Mouse (Mus musculus): ENCODE results near the gene Hes7. TPM values are rescaled to one million over a fixed set of nuclear protein-coding genes. Genes with fewer than 3 reads are reported as not detected.

Hes7 gene
- total and polyA plus RNA-seq, 2 experiments from 2014 or later: 1.3 to 1.6 TPM

DNA sequence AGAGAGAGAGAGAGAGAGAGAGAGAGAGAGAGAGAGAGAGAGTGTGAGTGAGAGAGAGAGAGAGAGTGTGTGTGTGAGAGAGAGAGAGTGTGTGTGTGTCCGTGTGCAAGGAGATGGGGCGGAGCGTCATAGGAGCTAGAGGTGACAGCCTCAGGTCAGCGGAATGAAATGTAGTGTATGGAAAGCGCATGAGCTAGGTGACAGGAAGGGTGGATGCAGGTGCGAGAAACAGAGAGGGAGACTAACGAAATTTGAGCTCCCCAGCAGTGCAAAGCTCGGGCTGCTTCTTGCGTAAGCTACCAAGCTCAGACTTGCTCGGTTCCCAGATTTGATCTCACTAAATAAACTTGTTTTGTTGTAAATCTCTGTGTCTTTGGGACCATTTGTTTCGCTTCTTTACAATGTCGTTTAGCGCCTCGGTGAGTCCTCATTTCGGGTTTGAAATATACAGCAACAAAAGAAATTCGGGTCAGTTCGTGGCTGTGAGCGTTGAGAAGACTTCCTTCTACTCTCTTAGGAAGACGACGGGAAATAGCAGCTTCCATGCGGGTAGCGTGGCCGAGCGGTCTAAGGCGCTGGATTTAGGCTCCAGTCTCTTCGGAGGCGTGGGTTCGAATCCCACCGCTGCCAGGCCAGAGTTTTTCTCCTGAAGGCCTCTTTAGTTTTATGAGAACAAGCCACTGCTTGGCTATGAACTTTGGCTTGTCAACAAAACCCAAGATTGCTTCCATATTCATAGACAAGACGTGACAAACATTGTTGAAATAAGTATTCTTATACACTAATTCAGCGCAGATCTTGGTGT is 3.7 kb downstream of the Hes7 start:
- Histone ChIP-seq H3K4me2 (ENCODE audit: low read depth) (peak overlapping the region; percentile 96), H3K4me3 (ENCODE audit: low read depth, low read length) (peak overlapping the region; percentile 85), H3K36me3 (ENCODE audit: insufficient read depth) (no peaks in the 10 kb centered on the region), H3K27me3 (ENCODE audit: insufficient read depth, low read length) (no peaks in the 10 kb centered on the region), H3K9me3 (ENCODE audit: low read length) (no peaks in the 10 kb centered on the region), H3K4me1 (ENCODE audit: insufficient read depth) (peaks cover 17% of the 10 kb centered on the region), H3K9ac (peak overlapping the region; percentile 63), H3K27ac (ENCODE audit: low read depth, low read length) (peak overlapping the region; percentile 88)
- under 1% methylated on average over 31 of the region's 31 CpGs for WGBS
- DNase-seq (peak; percentile 97), ATAC-seq (peak; percentile 64)
- TF ChIP-seq CTCF (IDR thresholded peaks at IDR 0.05; ENCODE audit: low read depth): no peak

DNA sequence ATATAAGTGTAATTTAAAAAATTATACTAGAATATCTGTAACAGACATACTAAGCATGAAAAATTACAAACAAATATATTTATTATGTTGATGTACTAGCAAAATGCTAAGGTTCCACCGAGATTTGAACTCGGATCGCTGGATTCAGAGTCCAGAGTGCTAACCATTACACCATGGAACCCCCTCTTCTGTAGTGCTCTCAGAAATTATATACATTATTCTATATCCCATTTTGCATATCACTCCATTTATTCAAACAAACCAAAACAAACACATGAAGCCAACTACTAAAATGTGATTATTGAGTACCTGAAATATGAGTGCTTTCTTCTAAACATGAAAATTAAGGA is 4.3 kb downstream of the Hes7 start:
- H3K36me3 ChIP-seq (ENCODE audit: insufficient read depth): no peaks in the 10 kb centered on the region
- ATAC-seq (peak; percentile 47; the same call in 1 of the 2 replicates), DNase-seq (peak; percentile 89)
- no peaks in the 10 kb centered on the region for H3K9me3 ChIP-seq (ENCODE audit: low read length)
- TF ChIP-seq CTCF (IDR thresholded peaks at IDR 0.05; ENCODE audit: low read depth): no peak
- peak overlapping the region; percentile 96 for H3K4me2 ChIP-seq (ENCODE audit: low read depth)
- H3K4me3 ChIP-seq (ENCODE audit: low read depth, low read length): peak overlapping the region; percentile 85
- H3K9ac ChIP-seq: no peak overlapping the region
- no peaks in the 10 kb centered on the region for H3K27me3 ChIP-seq (ENCODE audit: insufficient read depth, low read length)
- peaks cover 13% of the 10 kb centered on the region for H3K4me1 ChIP-seq (ENCODE audit: insufficient read depth)
- WGBS: under 1% methylated on average over 3 of the region's 3 CpGs
- H3K27ac ChIP-seq (ENCODE audit: low read depth, low read length): peak overlapping the region; percentile 88; the same call in 1 of the 2 replicates

DNA sequence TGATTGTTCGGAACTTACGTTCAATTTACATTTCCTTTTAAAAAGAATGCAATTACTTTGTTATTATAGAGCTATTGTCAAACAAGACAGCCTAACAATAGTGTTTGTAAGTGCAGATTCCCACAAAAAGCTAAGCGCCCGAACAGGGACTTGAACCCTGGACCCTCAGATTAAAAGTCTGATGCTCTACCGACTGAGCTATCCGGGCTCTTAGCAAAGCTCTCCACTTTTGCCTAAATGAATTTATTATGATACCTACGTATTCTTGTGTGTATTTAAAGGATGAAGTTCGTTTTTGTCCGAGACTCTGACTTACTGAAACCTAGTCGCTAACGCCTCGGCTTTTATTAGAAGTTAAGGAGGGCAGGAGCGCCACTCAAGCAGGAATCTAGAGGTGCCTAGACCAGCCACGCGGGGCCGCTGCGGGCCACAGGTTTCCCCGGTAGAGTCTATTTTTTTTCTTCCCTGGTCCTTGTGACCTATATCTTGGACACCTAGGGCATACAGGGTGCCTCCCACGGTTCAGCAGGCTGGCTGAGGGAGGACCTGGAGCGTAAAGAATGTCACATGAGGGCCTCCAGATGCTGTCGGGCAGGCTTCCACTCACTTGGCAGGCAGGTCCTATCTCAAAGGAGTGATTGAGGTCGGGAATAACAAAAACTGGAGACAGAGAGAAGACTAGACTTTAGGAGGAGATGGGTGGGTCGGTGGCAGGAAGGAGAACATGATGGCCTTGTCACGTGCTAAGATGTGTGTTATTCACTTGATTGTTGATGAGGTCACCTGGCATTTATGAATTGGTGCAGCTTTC is 5.0 kb downstream of the Hes7 start:
- no peaks in the 10 kb centered on the region for H3K27me3 ChIP-seq (ENCODE audit: insufficient read depth, low read length)
- peak overlapping the region; percentile 85 for H3K27ac ChIP-seq (ENCODE audit: low read depth, low read length)
- DNase-seq (peak; percentile 95), ATAC-seq (peak; percentile 50)
- WGBS: 1% methylated on average over 24 of the region's 24 CpGs
- no peaks in the 10 kb centered on the region for H3K9me3 ChIP-seq (ENCODE audit: low read length)
- peak overlapping the region; percentile 56 for H3K4me3 ChIP-seq (ENCODE audit: low read depth, low read length)
- peak overlapping the region; percentile 62 for H3K4me2 ChIP-seq (ENCODE audit: low read depth)
- peak; percentile 55 for TF ChIP-seq CTCF (IDR thresholded peaks at IDR 0.05; ENCODE audit: low read depth)
- peaks cover 8% of the 10 kb centered on the region for H3K4me1 ChIP-seq (ENCODE audit: insufficient read depth)
- no peaks in the 10 kb centered on the region for H3K36me3 ChIP-seq (ENCODE audit: insufficient read depth)
- H3K9ac ChIP-seq: peak overlapping the region; percentile 59

DNA sequence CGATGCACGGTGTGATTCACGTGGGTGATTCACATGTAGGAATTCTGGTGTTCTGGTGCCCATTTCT is 5.5 kb downstream of the Hes7 start, which contains the start of gene Aloxe3:
TSS of gene Aloxe3 (plus strand) at position 45 of the 67 bp plus-strand sequence.
- Histone ChIP-seq H3K27me3 (ENCODE audit: insufficient read depth, low read length) (no peaks in the 10 kb centered on the region), H3K4me3 (ENCODE audit: low read depth, low read length) (peak within 1 kb of the TSS; percentile 56), H3K4me2 (ENCODE audit: low read depth) (peak within 1 kb of the TSS; percentile 62), H3K36me3 (ENCODE audit: insufficient read depth) (no peaks in the 10 kb centered on the region), H3K27ac (ENCODE audit: low read depth, low read length) (peak within 1 kb of the TSS; percentile 85), H3K9me3 (ENCODE audit: low read length) (no peaks in the 10 kb centered on the region), H3K9ac (peak within 1 kb of the TSS; percentile 59), H3K4me1 (ENCODE audit: insufficient read depth) (peaks cover 3% of the 10 kb centered on the region)
- ATAC-seq (no peak), DNase-seq (no peak)
- 0% methylated on average over 3 of the region's 3 CpGs for WGBS
- no peak for TF ChIP-seq CTCF (IDR thresholded peaks at IDR 0.05; ENCODE audit: low read depth)

DNA sequence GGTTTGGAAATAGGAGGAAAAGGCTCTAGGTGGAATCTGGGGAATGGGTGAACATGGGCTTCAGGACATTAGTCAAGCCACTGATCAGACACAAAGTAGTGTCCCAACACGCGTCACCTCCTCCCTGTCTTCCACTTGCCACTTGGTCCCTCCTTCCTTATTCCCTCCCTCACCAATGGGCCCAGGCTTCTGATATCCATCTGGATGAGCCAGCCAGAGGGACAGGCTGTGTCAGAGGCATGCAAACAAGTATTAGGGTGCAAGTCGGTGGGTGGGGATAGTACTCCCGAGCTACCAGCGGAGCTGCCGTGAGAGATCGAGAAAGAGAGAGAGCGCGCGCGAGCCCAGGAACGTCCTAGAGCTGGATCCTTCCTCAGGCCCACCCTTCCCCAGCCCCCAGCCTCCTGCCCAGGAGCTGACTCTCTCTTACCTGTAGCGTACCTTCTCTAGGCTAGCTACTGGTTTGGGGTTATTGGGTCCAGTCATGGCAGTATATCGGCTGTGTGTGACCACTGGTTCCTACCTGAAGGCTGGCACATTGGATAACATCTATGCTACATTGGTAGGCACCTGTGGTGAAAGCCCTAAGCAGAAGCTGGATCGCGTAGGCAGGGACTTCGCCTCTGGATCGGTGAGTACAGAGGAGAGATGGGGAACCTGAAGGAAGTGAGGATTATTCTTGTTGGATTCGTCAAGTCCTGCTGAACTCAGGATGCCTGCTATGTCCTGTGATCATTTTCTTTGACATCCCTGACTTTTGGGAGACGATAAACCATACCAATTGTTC is 5.9 kb downstream of the Hes7 start:
- H3K9ac ChIP-seq: peak overlapping the region; percentile 59
- H3K36me3 ChIP-seq (ENCODE audit: insufficient read depth): no peaks in the 10 kb centered on the region
- H3K4me3 ChIP-seq (ENCODE audit: low read depth, low read length): peak overlapping the region; percentile 56
- H3K4me2 ChIP-seq (ENCODE audit: low read depth): peak overlapping the region; percentile 62
- ATAC-seq (no peak), DNase-seq (peak; percentile 55)
- WGBS: 11% methylated on average over 20 of the region's 20 CpGs
- no peaks in the 10 kb centered on the region for H3K27me3 ChIP-seq (ENCODE audit: insufficient read depth, low read length)
- H3K9me3 ChIP-seq (ENCODE audit: low read length): no peaks in the 10 kb centered on the region
- H3K4me1 ChIP-seq (ENCODE audit: insufficient read depth): no peaks in the 10 kb centered on the region; the same call in 1 of the 2 replicates
- TF ChIP-seq CTCF (IDR thresholded peaks at IDR 0.05; ENCODE audit: low read depth): 0 out of 2 replicates have a peak, but pooled peaks have one; percentile 2
- peak overlapping the region; percentile 85 for H3K27ac ChIP-seq (ENCODE audit: low read depth, low read length)

DNA sequence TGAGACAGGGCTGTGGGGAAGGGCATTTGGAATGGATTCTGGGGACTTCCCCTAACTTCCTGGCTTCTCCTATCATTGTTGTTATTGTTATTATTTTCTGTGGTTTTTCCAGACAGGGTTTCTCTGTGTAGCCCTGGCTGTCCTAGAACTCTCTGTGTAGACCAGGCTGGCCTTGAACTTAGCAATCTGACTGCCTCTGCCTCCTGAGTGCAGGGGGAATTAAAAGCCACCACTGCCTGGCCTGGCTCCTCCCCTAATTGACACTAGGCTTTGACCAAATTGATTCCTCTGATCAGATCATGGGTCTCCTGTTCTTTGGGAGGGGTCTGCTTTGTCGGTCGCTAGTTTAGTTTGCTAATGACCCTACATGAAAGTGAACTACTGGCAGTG is 6.5 kb downstream of the Hes7 start:
- H3K36me3 ChIP-seq (ENCODE audit: insufficient read depth): no peaks in the 10 kb centered on the region
- ATAC-seq: no peak
- no peak overlapping the region for H3K27ac ChIP-seq (ENCODE audit: low read depth, low read length)
- peak overlapping the region; percentile 56 for H3K4me3 ChIP-seq (ENCODE audit: low read depth, low read length)
- TF ChIP-seq CTCF (IDR thresholded peaks at IDR 0.05; ENCODE audit: low read depth): no peak
- 48% methylated on average over 2 of the region's 2 CpGs for WGBS
- H3K4me1 ChIP-seq (ENCODE audit: insufficient read depth): no peaks in the 10 kb centered on the region; the same call in 1 of the 2 replicates
- H3K4me2 ChIP-seq (ENCODE audit: low read depth): peak overlapping the region; percentile 62
- no peaks in the 10 kb centered on the region for H3K9me3 ChIP-seq (ENCODE audit: low read length)
- peak overlapping the region; percentile 59; the same call in 1 of the 2 replicates for H3K9ac ChIP-seq
- DNase-seq: no peak
- H3K27me3 ChIP-seq (ENCODE audit: insufficient read depth, low read length): no peaks in the 10 kb centered on the region

Measured in forebrain, postnatal 0 days (tissue).